Mouse (Mus musculus): ENCODE measurements at regions not wholly inside any gene's neighbourhood (a gene's known extent, or its start where the extent isn't known, plus 50 kb on each side); places are given as distances from the start of the nearest gene placed in this dataset.

DNA sequence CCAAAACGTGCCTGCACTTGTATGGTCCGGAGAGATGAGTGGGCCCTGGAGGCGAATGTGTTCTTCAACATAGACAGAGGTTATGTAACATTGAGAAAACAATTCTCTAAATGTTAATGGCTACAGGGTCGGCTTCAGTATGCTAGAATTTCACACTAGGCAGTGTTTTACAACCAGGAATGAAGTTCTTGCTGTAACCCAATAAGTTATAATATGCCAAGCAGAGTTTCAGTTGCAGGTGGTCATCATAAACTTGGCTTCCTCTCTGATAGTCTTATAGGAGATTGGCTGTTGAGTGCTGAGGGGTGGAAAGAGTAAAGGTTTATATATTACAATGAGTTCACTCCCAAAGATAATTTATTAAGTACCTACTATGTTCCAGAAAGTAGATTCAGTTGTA is 64.8 kb upstream of the Cenpw start:
- DNase-seq (ENCODE audit: low spot score in 2 of 2) = no peak

DNA sequence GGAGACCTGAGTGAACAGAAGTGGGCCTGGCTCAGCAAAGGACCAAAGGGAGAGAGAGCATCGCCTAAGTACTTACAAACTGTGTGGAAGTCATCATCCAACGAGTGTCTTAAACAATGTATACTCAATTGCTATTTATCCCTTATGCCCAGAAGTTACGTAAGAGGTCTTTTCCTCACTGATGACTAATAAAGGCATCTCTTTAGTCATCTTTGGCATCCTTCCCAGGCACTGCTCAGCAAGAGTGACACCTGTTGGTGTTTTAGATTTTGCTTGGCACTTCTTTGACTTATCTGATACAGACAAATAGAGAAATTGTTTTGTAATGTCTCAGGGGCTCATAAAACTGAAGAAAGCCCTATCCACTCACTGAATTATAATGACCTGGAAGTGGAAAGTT is 59.4 kb upstream of the Cenpw start:
- no peak for DNase-seq (ENCODE audit: low spot score in 2 of 2)

DNA sequence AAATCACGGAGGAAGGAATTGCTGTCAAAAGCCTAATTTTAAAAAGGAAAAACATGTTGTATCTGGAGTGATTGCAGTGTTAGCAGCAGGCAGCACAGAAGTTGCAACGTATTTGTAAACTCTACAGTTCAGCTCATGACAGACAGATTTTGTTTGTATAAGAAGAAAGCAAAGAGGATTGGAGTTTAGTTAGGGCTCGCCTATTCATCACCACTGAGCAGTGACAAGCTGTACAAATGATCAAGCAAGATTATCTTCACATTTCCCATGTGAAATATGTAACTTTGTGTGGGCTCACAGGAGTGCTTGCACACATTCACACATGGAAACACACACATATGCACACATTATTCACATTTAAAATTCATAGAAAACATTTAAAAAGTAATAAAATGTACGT is 57.5 kb upstream of the Cenpw start:
- DNase-seq (ENCODE audit: low spot score in 2 of 2) = no peak

Data from spleen, postnatal 10 days (tissue).